Mouse (Mus musculus) regulatory T cell (primary cell): ENCODE results near the gene Lingo2.

Experiments
- in situ Hi-C: fragments of 300-600 bp; cut with MboI, MseI; formaldehyde crosslinking; loops from one replicate; pipeline ENCODE4 v1.15.1; 2025; ENCODE audit warnings: high pct_unique_total_duplicates

Lingo2 gene

GRCm38 (mm10) chr4:36951150-36951954 is at the start of gene Lingo2:
Gene Lingo2, minus strand, starts transcription at chr4:36951747.
- in situ Hi-C loops = no loop called here

- in situ Hi-C loops = no loop called here
Measured at GRCm38 (mm10) chr4:36973358-36973757, 21.8 kb upstream of the Lingo2 start.

GRCm38 (mm10) chr4:36952431-36953429 is 1.2 kb upstream of the Lingo2 start:
- in situ Hi-C loops = no loop called here

- in situ Hi-C loops = no loop called here
Measured at GRCm38 (mm10) chr4:36951955-36952215, 338 bp upstream of the Lingo2 start.

GRCm38 (mm10) chr4:36950790-36951149 is 777 bp downstream of the Lingo2 start:
- in situ Hi-C loops = no loop called here

- in situ Hi-C loops = no loop called here
Measured at GRCm38 (mm10) chr4:36950021-36950751, 1.4 kb downstream of the Lingo2 start.

- in situ Hi-C loops = no loop called here
Measured at GRCm38 (mm10) chr4:36890810-36891209, 60.7 kb downstream of the Lingo2 start.

GRCm38 (mm10) chr4:36890365-36890764 is 61.2 kb downstream of the Lingo2 start:
- in situ Hi-C loops = no loop called here

GRCm38 (mm10) chr4:36874781-36875180 is 76.8 kb downstream of the Lingo2 start:
- in situ Hi-C loops = no loop called here

- in situ Hi-C loops = no loop called here
Measured at GRCm38 (mm10) chr4:36824982-36825381, 126.6 kb downstream of the Lingo2 start.

GRCm38 (mm10) chr4:36821914-36822313 is 129.6 kb downstream of the Lingo2 start:
- in situ Hi-C loops = no loop called here

- in situ Hi-C loops = loop anchor here (25.0 kb wide), 1 partner anchor 1838 kb away; no protein-coding TSS in a partner anchor
Measured at GRCm38 (mm10) chr4:36775088-36775487, 176.5 kb downstream of the Lingo2 start.

GRCm38 (mm10) chr4:36730691-36731090 is 220.9 kb downstream of the Lingo2 start:
- in situ Hi-C loops = no loop called here

GRCm38 (mm10) chr4:36716411-36716810 is 235.1 kb downstream of the Lingo2 start:
- in situ Hi-C loops = no loop called here

GRCm38 (mm10) chr4:36698888-36699287 is 252.7 kb downstream of the Lingo2 start:
- in situ Hi-C loops = no loop called here

- in situ Hi-C loops = no loop called here
Measured at GRCm38 (mm10) chr4:36696810-36697209, 254.7 kb downstream of the Lingo2 start.

- in situ Hi-C loops = no loop called here
Measured at GRCm38 (mm10) chr4:36659920-36660319, 291.6 kb downstream of the Lingo2 start.

- in situ Hi-C loops = no loop called here
Measured at GRCm38 (mm10) chr4:36647753-36648152, 303.8 kb downstream of the Lingo2 start.

- in situ Hi-C loops = no loop called here
Measured at GRCm38 (mm10) chr4:36635666-36636065, 315.9 kb downstream of the Lingo2 start.

GRCm38 (mm10) chr4:36576801-36577200 is 374.7 kb downstream of the Lingo2 start:
- in situ Hi-C loops = no loop called here

- in situ Hi-C loops = no loop called here
Measured at GRCm38 (mm10) chr4:36576256-36576655, 375.3 kb downstream of the Lingo2 start.

- in situ Hi-C loops = no loop called here
Measured at GRCm38 (mm10) chr4:36566544-36566943, 385.0 kb downstream of the Lingo2 start.
